Mouse (Mus musculus): ENCODE results near the gene Castor2. TPM values are rescaled to one million over a fixed set of nuclear protein-coding genes. Genes with fewer than 3 reads are reported as not detected.

Gene Castor2
- polyA plus RNA-seq, 1 experiment from 2014 or later = 0.73 TPM

Other genes starting within 250 kb of the Castor2 start
- gene Rcc1l, start 77.1 kb downstream of the Castor2 start, polyA plus RNA-seq (2015; fragmentation: Nextera tagmentation; extraction: Ambion mirVana) = 10.0 and 10.6 TPM in 2 replicates
- 1.8 and 1.9 TPM in 2 replicates for gene Gtf2ird2, start 84.3 kb downstream of the Castor2 start, polyA plus RNA-seq (2015; fragmentation: Nextera tagmentation; extraction: Ambion mirVana)
- 25.1 and 26.5 TPM in 2 replicates for gene Ncf1, start 129.9 kb downstream of the Castor2 start, polyA plus RNA-seq (2015; fragmentation: Nextera tagmentation; extraction: Ambion mirVana)
- gene Gtf2i, start 215.0 kb downstream of the Castor2 start, polyA plus RNA-seq (2015; fragmentation: Nextera tagmentation; extraction: Ambion mirVana) = 31.7 and 34.2 TPM in 2 replicates

Measured in liver, embryonic 16.5 days (tissue).